Mouse (Mus musculus): ENCODE measurements around the gene Hdac4.

DNA sequence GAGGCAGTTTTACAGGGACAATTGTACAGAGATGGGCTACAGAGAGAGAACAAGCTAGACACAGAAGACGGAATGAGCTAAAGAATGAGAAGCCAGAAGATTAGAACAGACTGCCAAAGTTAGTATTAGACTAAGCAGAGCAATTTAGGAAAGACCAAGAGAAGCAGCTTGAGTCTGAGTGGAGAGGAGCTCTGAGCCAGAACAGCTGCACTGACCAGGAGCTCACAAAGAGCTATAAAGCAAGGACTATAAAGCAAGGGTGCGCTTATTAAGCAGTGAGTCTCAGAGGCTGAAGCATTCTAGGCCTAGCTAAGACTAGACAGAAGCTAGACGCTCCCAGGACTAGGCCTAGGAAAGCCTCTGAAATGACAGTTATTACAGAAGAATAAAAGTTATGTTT, 154.2 kb downstream of the Hdac4 start:
- no peak for TF ChIP-seq TAL1 (IDR thresholded peaks at IDR 0.05; ENCODE audit: low read length)
- TF ChIP-seq GATA1 (IDR thresholded peaks at IDR 0.05; ENCODE audit: low read length): no peak
